Mouse (Mus musculus) spleen, adult 2 months (tissue): ENCODE measurements around the gene Gm17268.

Experiments
- CTCF ChIP-seq: fragments of 200-500 bp; IDR thresholded peaks from 2 replicates; pipeline ENCODE4 v1.5.1; 2011; ENCODE audit warnings: mild to moderate bottlenecking, inconsistent platforms; ENCODE audit not compliant: insufficient read depth, insufficient read length, insufficient replicate concordance; ENCODE audit errors: extremely low read depth
- POLR2A ChIP-seq: fragments of 200-500 bp; IDR thresholded peaks from 2 replicates; pipeline ENCODE4 v1.6.1; 2011; ENCODE audit warnings: low read depth, low read length, inconsistent platforms

DNA sequence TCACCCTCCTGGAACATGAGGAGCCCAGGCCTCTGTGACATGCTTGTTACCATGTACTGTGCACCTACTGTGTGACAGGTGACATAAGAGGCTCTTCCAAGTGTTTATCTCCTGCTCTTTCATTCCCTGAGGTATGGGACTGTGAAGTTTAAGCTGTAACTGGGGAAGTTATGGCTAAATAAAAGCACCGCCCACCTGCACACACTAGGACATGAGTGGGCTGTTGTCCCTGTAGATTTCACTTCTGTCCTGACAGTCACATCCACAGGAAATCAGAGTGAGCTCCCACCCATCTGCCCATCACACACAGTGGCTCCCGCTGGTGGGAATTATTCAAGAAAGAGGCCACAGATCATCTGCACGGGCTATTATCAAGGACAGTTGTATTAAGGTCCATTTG, 28.2 kb downstream of the Gm17268 start:
- TF ChIP-seq CTCF (no peak), POLR2A (no peak)
